Mouse (Mus musculus): ENCODE data around the gene Zfpm1. TPM values are rescaled to one million over a fixed set of nuclear protein-coding genes. Genes with fewer than 3 reads are reported as not detected.

Zfpm1 gene
- polyA plus RNA-seq, 1 experiment from 2014 or later = 4.9 TPM

Other genes with a start within 250 kb of the Zfpm1 start
- gene Trhr2, start 78.6 kb downstream of the Zfpm1 start, polyA plus RNA-seq (2015; fragmentation: Nextera tagmentation; extraction: Ambion mirVana) = not detected in 2 replicates
- gene Zc3h18, start 94.5 kb downstream of the Zfpm1 start, polyA plus RNA-seq (2015; fragmentation: Nextera tagmentation; extraction: Ambion mirVana) = 53.9 and 54.0 TPM in 2 replicates
- gene Il17c, start 139.9 kb downstream of the Zfpm1 start, polyA plus RNA-seq (2015; fragmentation: Nextera tagmentation; extraction: Ambion mirVana) = not detected in 2 replicates
- 307 and 314 TPM in 2 replicates for gene Cyba, start 150.8 kb downstream of the Zfpm1 start, polyA plus RNA-seq (2015; fragmentation: Nextera tagmentation; extraction: Ambion mirVana)
- 60.2 and 68.3 TPM in 2 replicates for gene Mvd, start 161.3 kb downstream of the Zfpm1 start, polyA plus RNA-seq (2015; fragmentation: Nextera tagmentation; extraction: Ambion mirVana)
- gene Snai3, start 178.6 kb downstream of the Zfpm1 start, polyA plus RNA-seq (2015; fragmentation: Nextera tagmentation; extraction: Ambion mirVana) = 0.57 and 0.86 TPM in 2 replicates
- gene Rnf166, start 193.9 kb downstream of the Zfpm1 start, polyA plus RNA-seq (2015; fragmentation: Nextera tagmentation; extraction: Ambion mirVana) = 29.5 and 31.5 TPM in 2 replicates
- 43.4 and 44.6 TPM in 2 replicates for gene Ctu2, start 194.0 kb downstream of the Zfpm1 start, polyA plus RNA-seq (2015; fragmentation: Nextera tagmentation; extraction: Ambion mirVana)

All from intestine, embryonic 15.5 days (tissue).